12 mouse cellular contexts compared by ENCODE assay signal in the genomic region with DNA sequence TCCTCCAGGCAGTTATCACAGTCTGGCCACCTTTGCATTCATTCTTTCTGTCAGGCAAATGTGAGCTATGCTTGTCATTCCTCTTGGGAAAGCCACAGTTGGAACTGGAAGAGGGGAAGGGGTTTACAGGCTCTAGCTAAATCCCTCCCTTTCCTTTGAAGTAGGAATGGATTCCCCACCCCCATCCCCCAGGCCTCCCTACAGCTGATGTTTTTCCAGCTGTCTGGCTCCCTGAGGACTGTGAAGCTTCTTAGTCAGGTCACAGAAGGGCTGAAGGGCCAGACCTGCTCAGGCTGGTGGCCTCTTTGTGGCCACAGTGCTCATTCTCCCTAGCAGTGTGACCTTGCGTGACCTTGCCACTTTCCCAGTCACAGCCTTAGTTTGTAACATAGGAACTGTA. TPM values are rescaled to one million over a fixed set of nuclear protein-coding genes. Genes with fewer than 3 reads are reported as not detected.
DNase-seq lines count a peak whose midpoint lies in the region; ATAC-seq lines count a peak whose summit lies in the region.
"Had no signal": no experiment of that assay in that cellular context is flagged by ENCODE, and none has a peak within 500 bp of the region (broad histone marks: within the 10 kb centered on the region; RNA-seq: fewer than 3 reads in every experiment).

No protein-coding gene starts in this region.

- no peak overlapping the region for H3K4me2 ChIP-seq in forebrain, embryonic 11.5 days (ENCODE audit: low read depth, low read length, severe bottlenecking)
- no peak overlapping the region for H3K4me2 ChIP-seq in forebrain, embryonic 15.5 days (replicated peaks)
- H3K4me2 ChIP-seq in midbrain, embryonic 12.5 days (replicated peaks): no peak overlapping the region

- 74% methylated on average over 1 of the region's 1 CpGs for WGBS in forebrain, embryonic 11.5 days
- 93% methylated on average over 1 of the region's 1 CpGs for WGBS in forebrain, embryonic 15.5 days
- WGBS in midbrain, embryonic 12.5 days: 66% methylated on average over 1 of the region's 1 CpGs

- no peak overlapping the region for H3K9ac ChIP-seq in forebrain, embryonic 11.5 days (ENCODE audit: low read length)
- no peak overlapping the region for H3K9ac ChIP-seq in forebrain, embryonic 15.5 days (replicated peaks)
- no peak overlapping the region for H3K9ac ChIP-seq in midbrain, embryonic 12.5 days (replicated peaks)
- H3K9ac ChIP-seq: liver, postnatal 0 days had no signal

- H3K4me1 ChIP-seq in forebrain, embryonic 11.5 days (replicated peaks; ENCODE audit: control insufficient read depth, insufficient read depth, low read length): no peaks in the 10 kb centered on the region
- H3K4me1 ChIP-seq in forebrain, embryonic 15.5 days: 0 out of 2 replicates have a peak, but pooled peaks cover 5% of the 10 kb centered on the region
- peaks cover 6% of the 10 kb centered on the region; the same call in 1 of the 2 replicates for H3K4me1 ChIP-seq in midbrain, embryonic 12.5 days

- no peak; the same call in 1 of the 2 replicates for ATAC-seq in forebrain, embryonic 11.5 days (replicated peaks; ENCODE audit: low FRiP score)
- no peak for ATAC-seq in forebrain, embryonic 15.5 days (replicated peaks)
- ATAC-seq in midbrain, embryonic 12.5 days (ENCODE audit: low FRiP score, low read depth): peak; percentile 38; the same call in 1 of the 2 replicates
- ATAC-seq in erythroid progenitor cell, adult 5-6 weeks (replicated peaks; ENCODE audit: low FRiP score, poor library complexity, severe bottlenecking): no peak
- ATAC-seq: liver, postnatal 0 days had no signal

- no peaks in the 10 kb centered on the region for H3K36me3 ChIP-seq in forebrain, embryonic 11.5 days (ENCODE audit: control insufficient read depth, insufficient read depth, low read length)
- H3K36me3 ChIP-seq in forebrain, embryonic 15.5 days: no peaks in the 10 kb centered on the region
- H3K36me3 ChIP-seq in midbrain, embryonic 12.5 days: no peaks in the 10 kb centered on the region

- no peak overlapping the region for H3K27ac ChIP-seq in forebrain, embryonic 11.5 days (ENCODE audit: low read depth, low read length)
- H3K27ac ChIP-seq in forebrain, embryonic 15.5 days (replicated peaks): no peak overlapping the region
- no peak overlapping the region for H3K27ac ChIP-seq in midbrain, embryonic 12.5 days (replicated peaks)

- H3K4me3 ChIP-seq in forebrain, embryonic 11.5 days (ENCODE audit: low read depth, low read length): no peak overlapping the region
- no peak overlapping the region for H3K4me3 ChIP-seq in forebrain, embryonic 15.5 days
- H3K4me3 ChIP-seq in midbrain, embryonic 12.5 days: no peak overlapping the region
- H3K4me3 ChIP-seq: myocyte had no signal

- peak; percentile 55 for DNase-seq in forebrain, embryonic 11.5 days (ENCODE audit: low spot score)
- DNase-seq in kidney, postnatal 10 days: peak; percentile 60
- no peak for DNase-seq in kidney, adult 18-20 months
- peak; percentile 75 for DNase-seq in embryo, embryonic 9.5 days (ENCODE audit: extremely low spot score)
- no peak for DNase-seq in gastrocnemius, postnatal 10 days
- DNase-seq: heart, postnatal 14 days; liver, postnatal 0 days; thymus, adult 18-20 months had no signal

- H3K9me3 ChIP-seq in forebrain, embryonic 11.5 days (ENCODE audit: control insufficient read depth, low read length): no peaks in the 10 kb centered on the region
- no peaks in the 10 kb centered on the region for H3K9me3 ChIP-seq in forebrain, embryonic 15.5 days
- H3K9me3 ChIP-seq in midbrain, embryonic 12.5 days: no peaks in the 10 kb centered on the region

- H3K27me3 ChIP-seq in forebrain, embryonic 11.5 days (ENCODE audit: control insufficient read depth, insufficient read depth, low read length): no peaks in the 10 kb centered on the region
- H3K27me3 ChIP-seq in forebrain, embryonic 15.5 days: no peaks in the 10 kb centered on the region
- no peaks in the 10 kb centered on the region for H3K27me3 ChIP-seq in midbrain, embryonic 12.5 days

RNA-seq across cellular contexts. Expression of gene Col27a1, which starts 49.1 kb away (rescaled TPM):
- 3.4 and 3.6 TPM in 2 replicates for polyA plus RNA-seq in forebrain, embryonic 11.5 days (2014; fragmentation: Nextera tagmentation; extraction: Ambion mirVana)
- 1.3 and 1.4 TPM in 2 replicates for polyA plus RNA-seq in forebrain, embryonic 15.5 days (2015; fragmentation: Nextera tagmentation; extraction: Ambion mirVana)
- 2.9 and 4.0 TPM in 2 replicates for polyA plus RNA-seq in midbrain, embryonic 12.5 days (2016; fragmentation: Nextera tagmentation; extraction: Ambion mirVana)
- total RNA-seq in gastrocnemius, postnatal 10 days (2021): 1 to 10 TPM; 3.8 to 6.6 TPM
- total RNA-seq in erythroid progenitor cell, adult 5-6 weeks (2015; ENCODE audit: low replicate concordance): 0.36 and 0.42 TPM in 2 replicates
- total RNA-seq in erythroid progenitor cell, adult 5-6 weeks (2017; ENCODE audit: low replicate concordance): under 0.01 TPM in 1 of 2 replicates, not detected in the other

Comparison
In these comparisons a context has a peak if more than half of its experiments do, and no peak if none do; other contexts are left out.
1. DNase-seq: peak in forebrain, embryonic 11.5 days (single experiment), kidney, postnatal 10 days (single experiment) and embryo, embryonic 9.5 days (single experiment); none in kidney, adult 18-20 months (single experiment) and gastrocnemius, postnatal 10 days (single experiment).